Mouse (Mus musculus): ENCODE measurements around the gene Cldn10. TPM values are rescaled to one million over a fixed set of nuclear protein-coding genes. Genes with fewer than 3 reads are reported as not detected.
"Not testable (repeated sequence)": the region's sequence is repeated elsewhere in the genome, so short reads cannot be mapped to it uniquely, and the experiment has no call there.

Gene Cldn10
- polyA plus RNA-seq, 1 experiment from 2014 or later: 8.4 TPM

- Histone ChIP-seq H3K9ac (ENCODE audit: low read length) (no peak overlapping the region), H3K4me1 (replicated peaks; ENCODE audit: control insufficient read depth, insufficient read depth) (no peaks in the 10 kb centered on the region), H3K9me3 (ENCODE audit: control insufficient read depth, low read length) (no peaks in the 10 kb centered on the region), H3K4me2 (replicated peaks; ENCODE audit: low read depth) (no peak overlapping the region), H3K4me3 (ENCODE audit: low read depth, low read length) (no peak overlapping the region), H3K27ac (replicated peaks) (no peak overlapping the region), H3K36me3 (ENCODE audit: control insufficient read depth, insufficient read depth, low read length) (no peaks in the 10 kb centered on the region), H3K27me3 (ENCODE audit: control insufficient read depth, insufficient read depth, low read length) (no peaks in the 10 kb centered on the region)
- WGBS: 53% methylated on average over 5 of the region's 5 CpGs
- ATAC-seq (ENCODE audit: low FRiP score, low TSS enrichment) (no peak), DNase-seq (ENCODE audit: low spot score) (no peak)
- no peak for TF ChIP-seq CTCF (IDR thresholded peaks at IDR 0.05; ENCODE audit: low read depth)
- TF ChIP-seq EP300 (optimal IDR thresholded peaks at IDR 0.05): no peak
These were observed 9.0 kb downstream of the Cldn10 start for GRCm38 (mm10) chr14:118796694-118797058.

DNA sequence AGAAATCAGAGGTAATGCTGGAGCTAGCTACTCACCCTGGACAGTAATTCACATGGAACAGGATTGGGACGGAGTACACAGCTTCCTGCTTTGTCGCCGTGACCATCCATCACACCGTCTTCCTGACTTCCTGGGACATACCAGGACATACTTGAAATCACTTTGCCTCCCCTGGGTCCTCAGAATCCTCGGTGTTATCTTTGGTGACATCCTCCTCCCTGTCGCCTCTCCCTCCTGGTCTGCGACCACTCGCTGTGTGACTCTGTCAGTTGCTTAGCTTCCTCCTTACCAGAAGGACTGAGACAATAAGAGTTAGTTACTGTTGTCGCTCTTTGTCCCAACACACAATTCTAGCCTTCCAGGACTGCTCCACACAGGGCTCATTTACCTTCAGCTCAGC lies 9.6 kb downstream of the Cldn10 start:
- no peak for ATAC-seq (ENCODE audit: low FRiP score, low TSS enrichment)
- Histone ChIP-seq H3K9me3 (ENCODE audit: control insufficient read depth, low read length) (no peaks in the 10 kb centered on the region), H3K9ac (ENCODE audit: low read length) (no peak overlapping the region), H3K36me3 (ENCODE audit: control insufficient read depth, insufficient read depth, low read length) (no peaks in the 10 kb centered on the region), H3K4me2 (replicated peaks; ENCODE audit: low read depth) (no peak overlapping the region), H3K4me3 (ENCODE audit: low read depth, low read length) (no peak overlapping the region), H3K27me3 (ENCODE audit: control insufficient read depth, insufficient read depth, low read length) (no peaks in the 10 kb centered on the region), H3K27ac (replicated peaks) (no peak overlapping the region), H3K4me1 (replicated peaks; ENCODE audit: control insufficient read depth, insufficient read depth) (no peaks in the 10 kb centered on the region)
- no peak for TF ChIP-seq EP300 (optimal IDR thresholded peaks at IDR 0.05)
- DNase-seq (ENCODE audit: low spot score): no peak
- WGBS: 80% methylated on average over 9 of the region's 9 CpGs

DNA sequence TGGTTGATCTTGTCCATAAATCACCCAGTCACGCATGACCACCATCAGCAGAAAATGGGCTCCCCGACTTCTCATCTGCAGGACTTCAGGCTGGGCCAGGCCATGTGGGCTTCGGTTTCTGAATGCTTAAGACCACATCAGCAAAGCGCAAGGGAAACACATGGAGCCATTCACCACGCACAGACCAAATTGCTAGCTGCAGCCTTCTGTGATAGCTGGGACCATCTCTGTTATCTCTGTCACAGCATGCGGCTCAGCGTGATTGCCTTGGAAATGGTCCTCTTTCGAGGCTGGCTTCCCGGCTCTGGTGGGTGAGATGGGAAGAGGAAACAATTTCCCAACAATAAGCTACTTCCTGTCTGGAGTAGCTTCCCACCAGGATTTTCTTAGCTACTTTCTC lies 12.2 kb downstream of the Cldn10 start:
- H3K27ac ChIP-seq (replicated peaks): no peak overlapping the region
- DNase-seq (ENCODE audit: low spot score) (no peak), ATAC-seq (ENCODE audit: low FRiP score, low TSS enrichment) (no peak)
- H3K9me3 ChIP-seq (ENCODE audit: control insufficient read depth, low read length): no peaks in the 10 kb centered on the region
- H3K4me2 ChIP-seq (replicated peaks; ENCODE audit: low read depth): no peak overlapping the region
- no peaks in the 10 kb centered on the region for H3K36me3 ChIP-seq (ENCODE audit: control insufficient read depth, insufficient read depth, low read length)
- H3K27me3 ChIP-seq (ENCODE audit: control insufficient read depth, insufficient read depth, low read length): no peaks in the 10 kb centered on the region
- TF ChIP-seq EP300 (optimal IDR thresholded peaks at IDR 0.05) (no peak), CTCF (IDR thresholded peaks at IDR 0.05; ENCODE audit: low read depth) (no peak)
- 66% methylated on average over 9 of the region's 9 CpGs for WGBS
- no peaks in the 10 kb centered on the region for H3K4me1 ChIP-seq (replicated peaks; ENCODE audit: control insufficient read depth, insufficient read depth)
- H3K9ac ChIP-seq (ENCODE audit: low read length): no peak overlapping the region
- no peak overlapping the region for H3K4me3 ChIP-seq (ENCODE audit: low read depth, low read length)

DNA sequence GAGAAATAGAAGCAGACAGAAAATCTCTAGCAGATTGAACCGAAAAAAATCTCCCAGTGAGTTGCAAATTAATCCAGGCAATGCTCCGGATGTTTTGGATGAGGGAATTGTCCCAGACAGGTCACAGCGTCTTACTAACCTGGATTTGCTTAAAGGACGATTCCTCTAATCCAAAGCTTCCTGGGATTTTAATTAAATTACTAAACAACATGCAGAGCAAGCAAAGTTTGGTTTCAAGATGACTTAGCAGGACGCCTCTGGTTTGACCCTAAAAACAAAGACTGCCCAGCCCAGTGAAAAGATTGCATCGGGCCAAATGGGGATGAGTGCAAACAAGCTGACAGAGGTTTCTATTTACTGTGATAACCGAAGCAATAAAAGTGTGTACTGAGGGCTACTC lies 16.2 kb downstream of the Cldn10 start:
- Histone ChIP-seq H3K27ac (replicated peaks) (no peak overlapping the region), H3K27me3 (ENCODE audit: control insufficient read depth, insufficient read depth, low read length) (no peaks in the 10 kb centered on the region), H3K9me3 (ENCODE audit: control insufficient read depth, low read length) (no peaks in the 10 kb centered on the region), H3K36me3 (ENCODE audit: control insufficient read depth, insufficient read depth, low read length) (no peaks in the 10 kb centered on the region), H3K4me1 (replicated peaks; ENCODE audit: control insufficient read depth, insufficient read depth) (no peaks in the 10 kb centered on the region), H3K4me2 (replicated peaks; ENCODE audit: low read depth) (no peak overlapping the region), H3K4me3 (ENCODE audit: low read depth, low read length) (no peak overlapping the region), H3K9ac (ENCODE audit: low read length) (no peak overlapping the region)
- 26% methylated on average over 7 of the region's 7 CpGs for WGBS
- TF ChIP-seq CTCF (IDR thresholded peaks at IDR 0.05; ENCODE audit: low read depth) (no peak), EP300 (optimal IDR thresholded peaks at IDR 0.05) (no peak)
- DNase-seq (ENCODE audit: low spot score) (no peak), ATAC-seq (ENCODE audit: low FRiP score, low TSS enrichment) (no peak)

GRCm38 (mm10) chr14:118804351-118804750 lies 16.6 kb downstream of the Cldn10 start:
- Histone ChIP-seq H3K27ac (replicated peaks) (no peak overlapping the region), H3K4me3 (ENCODE audit: low read depth, low read length) (no peak overlapping the region), H3K4me1 (replicated peaks; ENCODE audit: control insufficient read depth, insufficient read depth) (no peaks in the 10 kb centered on the region), H3K9me3 (ENCODE audit: control insufficient read depth, low read length) (no peaks in the 10 kb centered on the region), H3K9ac (ENCODE audit: low read length) (no peak overlapping the region), H3K36me3 (ENCODE audit: control insufficient read depth, insufficient read depth, low read length) (no peaks in the 10 kb centered on the region), H3K4me2 (replicated peaks; ENCODE audit: low read depth) (no peak overlapping the region), H3K27me3 (ENCODE audit: control insufficient read depth, insufficient read depth, low read length) (no peaks in the 10 kb centered on the region)
- WGBS: 28% methylated on average over 6 of the region's 6 CpGs
- ATAC-seq (ENCODE audit: low FRiP score, low TSS enrichment) (no peak), DNase-seq (ENCODE audit: low spot score) (peak; percentile 20)
- TF ChIP-seq EP300 (optimal IDR thresholded peaks at IDR 0.05) (no peak), CTCF (IDR thresholded peaks at IDR 0.05; ENCODE audit: low read depth) (peak; percentile 51)

- Histone ChIP-seq H3K4me2 (replicated peaks; ENCODE audit: low read depth) (no peak overlapping the region), H3K9me3 (ENCODE audit: control insufficient read depth, low read length) (no peaks in the 10 kb centered on the region), H3K9ac (ENCODE audit: low read length) (no peak overlapping the region), H3K27ac (replicated peaks) (no peak overlapping the region), H3K27me3 (ENCODE audit: control insufficient read depth, insufficient read depth, low read length) (no peaks in the 10 kb centered on the region), H3K4me1 (replicated peaks; ENCODE audit: control insufficient read depth, insufficient read depth) (no peaks in the 10 kb centered on the region), H3K36me3 (ENCODE audit: control insufficient read depth, insufficient read depth, low read length) (no peaks in the 10 kb centered on the region), H3K4me3 (ENCODE audit: low read depth, low read length) (no peak overlapping the region)
- no peak for TF ChIP-seq CTCF (IDR thresholded peaks at IDR 0.05; ENCODE audit: low read depth)
- WGBS: 72% methylated on average over 5 of the region's 5 CpGs
- no peak for ATAC-seq (ENCODE audit: low FRiP score, low TSS enrichment)
- no peak for DNase-seq (ENCODE audit: low spot score)
These were observed 19.9 kb downstream of the Cldn10 start for GRCm38 (mm10) chr14:118807653-118808052.

- not testable (repeated sequence) for H3K4me2 ChIP-seq (replicated peaks; ENCODE audit: low read depth); H3K27me3 ChIP-seq (ENCODE audit: control insufficient read depth, insufficient read depth, low read length); H3K36me3 ChIP-seq (ENCODE audit: control insufficient read depth, insufficient read depth, low read length); H3K4me3 ChIP-seq (ENCODE audit: low read depth, low read length); H3K9me3 ChIP-seq (ENCODE audit: control insufficient read depth, low read length); DNase-seq (ENCODE audit: low spot score); H3K9ac ChIP-seq (ENCODE audit: low read length); H3K27ac ChIP-seq (replicated peaks); H3K4me1 ChIP-seq (replicated peaks; ENCODE audit: control insufficient read depth, insufficient read depth); ATAC-seq (ENCODE audit: low FRiP score, low TSS enrichment)
- 68% methylated on average over 2 of the region's 2 CpGs for WGBS
These were observed 20.5 kb downstream of the Cldn10 start for GRCm38 (mm10) chr14:118808183-118808582.

Measured in stomach, postnatal 0 days (tissue).